Mouse (Mus musculus): ENCODE results near the gene Rxrg.

GRCm38 (mm10) chr1:167566571-167566970 is 31.6 kb upstream of the Rxrg start:
- TF ChIP-seq CTCF (IDR thresholded peaks at IDR 0.05; ENCODE audit: low read depth) (no peak), EP300 (IDR thresholded peaks at IDR 0.05; ENCODE audit: low read depth) (no peak)

Measured in liver, embryonic 14.5 days (tissue).